Mouse (Mus musculus) bone marrow, adult 2 months (tissue): ENCODE measurements around the gene Akap9.

ENCODE experiments used
- CTCF ChIP-seq: fragments of 200-500 bp; IDR thresholded peaks from 2 replicates; pipeline ENCODE4 v1.5.1; 2011; ENCODE audit warnings: low read length, control low read depth; ENCODE audit not compliant: control insufficient read depth, insufficient read depth
- POLR2A ChIP-seq: fragments of 200-500 bp; IDR thresholded peaks from 2 replicates; pipeline ENCODE4 v1.6.1; 2011; ENCODE audit warnings: low read depth, mild to moderate bottlenecking, control low read depth, low read length, borderline replicate concordance; ENCODE audit not compliant: control insufficient read depth

GRCm38 (mm10) chr5:4088190-4088589, 160.3 kb downstream of the Akap9 start:
- TF ChIP-seq CTCF (no peak), POLR2A (no peak)
